Mouse (Mus musculus) hindbrain, postnatal 0 days (tissue): ENCODE measurements around the gene Rnaseh2b. TPM values are rescaled to one million over a fixed set of nuclear protein-coding genes. Genes with fewer than 3 reads are reported as not detected.
A peak's percentile ranks its signal among the peaks of the same experiment; 100 is the strongest.

ENCODE experiments used
- ATAC-seq: fragments of 200-750 bp; cut with Nextera tagmentation; 2 replicates; pipeline ENCODE4 v1.8.0; 2017; ENCODE audit warnings: mild to moderate bottlenecking, moderate TSS enrichment, moderate library complexity
- DNase-seq: peaks from one replicate; pipeline ENCODE4 v3.0.0-alpha.2; 2015; ENCODE audit warnings: low spot score
- H3K27ac ChIP-seq: fragments of 300-500 bp; sonication (generic); 2 replicates; pipeline ENCODE4 v1.5.1; 2014; ENCODE audit warnings: mild to moderate bottlenecking
- H3K27me3 ChIP-seq: fragments of 300-500 bp; sonication (generic); 2 replicates; pipeline ENCODE4 v1.6.1; 2014; ENCODE audit warnings: low read length, mixed read lengths; ENCODE audit not compliant: insufficient read depth
- H3K36me3 ChIP-seq: fragments of 300-500 bp; sonication (generic); 2 replicates; pipeline ENCODE4 v1.6.1; 2014; ENCODE audit warnings: low read length, mixed read lengths; ENCODE audit not compliant: insufficient read depth
- H3K4me1 ChIP-seq: fragments of 300-500 bp; sonication (generic); 2 replicates; pipeline ENCODE4 v1.6.1; 2014; ENCODE audit warnings: antibody characterized with exemption, low read length, mixed read lengths; ENCODE audit not compliant: insufficient read depth
- H3K4me2 ChIP-seq: fragments of 300-500 bp; sonication (generic); 2 replicates; pipeline ENCODE4 v1.6.1; 2014; ENCODE audit warnings: low read depth, mild to moderate bottlenecking, low read length, moderate library complexity, mixed read lengths
- H3K4me3 ChIP-seq: fragments of 300-500 bp; sonication (generic); 2 replicates; pipeline ENCODE4 v1.5.1; 2014; ENCODE audit warnings: low read length
- H3K9ac ChIP-seq: fragments of 300-500 bp; sonication (generic); replicated peaks from 2 replicates; pipeline ENCODE4 v1.6.1; 2014; ENCODE audit warnings: mild to moderate bottlenecking, low read length, moderate library complexity, mixed read lengths
- H3K9me3 ChIP-seq: fragments of 300-500 bp; sonication (generic); 2 replicates; pipeline ENCODE4 v1.6.1; 2016; ENCODE audit warnings: low read length, mixed read lengths
- CTCF ChIP-seq: IDR thresholded peaks from 2 replicates; pipeline ENCODE4 v1.5.1; 2016; ENCODE audit warnings: antibody characterized with exemption, control low read depth, low read depth
- WGBS: fragments of 180-500 bp; shearing (Covaris S2); extraction: QIAGEN DNeasy Blood & Tissue Kit; methylation state at CpG from one replicate; pipeline ENCODE4 v1.1.7; 2014; 5-methylcytosine and 5-hydroxymethylcytosine counted together
- polyA plus RNA-seq: library from polyadenylated mRNA; unstranded; fragments of >200 nt; fragmentation: Nextera tagmentation; extraction: Ambion mirVana; gene quantifications from 2 replicates; pipeline ENCODE4 v1.2.1, GENCODE M21; 2015
- total RNA-seq: library from RNA; depleted of rRNA; stranded (reverse); fragments of >200 nt; gene quantifications from 2 replicates; pipeline ENCODE4 v1.2.3, GENCODE M21; 2014

Rnaseh2b gene
- total and polyA plus RNA-seq, 2 experiments from 2014 or later = 22.3 to 42.5 TPM

GRCm38 (mm10) chr14:62282974-62283373 lies 9.4 kb upstream of the Rnaseh2b start:
- Histone ChIP-seq H3K4me1 (no peaks in the 10 kb centered on the region), H3K4me3 (no peak overlapping the region), H3K9ac (no peak overlapping the region), H3K9me3 (no peaks in the 10 kb centered on the region), H3K4me2 (no peak overlapping the region), H3K27ac (no peak overlapping the region), H3K36me3 (no peaks in the 10 kb centered on the region), H3K27me3 (no peaks in the 10 kb centered on the region)
- WGBS = 75% methylated on average over 2 of the region's 2 CpGs
- ATAC-seq (no peak), DNase-seq (no peak)
- TF ChIP-seq CTCF = no peak

GRCm38 (mm10) chr14:62288731-62289130 lies 3.7 kb upstream of the Rnaseh2b start:
- TF ChIP-seq CTCF = no peak
- ATAC-seq (no peak), DNase-seq (no peak)
- Histone ChIP-seq H3K4me2 (no peak overlapping the region), H3K27ac (no peak overlapping the region), H3K27me3 (no peaks in the 10 kb centered on the region), H3K9me3 (no peaks in the 10 kb centered on the region), H3K36me3 (no peaks in the 10 kb centered on the region), H3K4me1 (peaks cover 9% of the 10 kb centered on the region; the same call in 1 of the 2 replicates), H3K9ac (no peak overlapping the region), H3K4me3 (no peak overlapping the region)
- 95% methylated on average over 3 of the region's 3 CpGs for WGBS

GRCm38 (mm10) chr14:62291406-62291987 lies 892 bp upstream of the Rnaseh2b start:
- WGBS = 95% methylated on average over 1 of the region's 1 CpGs
- Histone ChIP-seq H3K4me1 (peaks cover 9% of the 10 kb centered on the region; the same call in 1 of the 2 replicates), H3K36me3 (no peaks in the 10 kb centered on the region), H3K9me3 (no peaks in the 10 kb centered on the region), H3K27ac (no peak overlapping the region), H3K9ac (no peak overlapping the region), H3K27me3 (no peaks in the 10 kb centered on the region), H3K4me3 (no peak overlapping the region), H3K4me2 (peak overlapping the region; percentile 98)
- ATAC-seq (no peak), DNase-seq (no peak)
- TF ChIP-seq CTCF = no peak

GRCm38 (mm10) chr14:62292166-62292487 lies 262 bp upstream of the Rnaseh2b start:
- DNase-seq (no peak), ATAC-seq (peak; percentile 44; the same call in 1 of the 2 replicates)
- Histone ChIP-seq H3K9me3 (no peaks in the 10 kb centered on the region), H3K27ac (0 out of 2 replicates have a peak overlapping the region, but pooled peaks have one; percentile 65), H3K4me2 (peak overlapping the region; percentile 98), H3K4me3 (peak overlapping the region; percentile 62), H3K36me3 (no peaks in the 10 kb centered on the region), H3K4me1 (peaks cover 9% of the 10 kb centered on the region; the same call in 1 of the 2 replicates), H3K27me3 (no peaks in the 10 kb centered on the region), H3K9ac (peak overlapping the region; percentile 82; the same call in 1 of the 2 replicates)
- no peak for TF ChIP-seq CTCF
- 28% methylated on average over 5 of the region's 7 CpGs for WGBS

- no peak overlapping the region for H3K4me2 ChIP-seq
- no peaks in the 10 kb centered on the region for H3K9me3 ChIP-seq
- H3K9ac ChIP-seq = no peak overlapping the region
- DNase-seq (no peak), ATAC-seq (no peak)
- TF ChIP-seq CTCF = no peak
- H3K4me1 ChIP-seq = no peaks in the 10 kb centered on the region
- H3K27me3 ChIP-seq = no peaks in the 10 kb centered on the region
- H3K4me3 ChIP-seq = no peak overlapping the region
- no peaks in the 10 kb centered on the region for H3K36me3 ChIP-seq
- H3K27ac ChIP-seq = no peak overlapping the region
- WGBS = 96% methylated on average over 1 of the region's 1 CpGs
Measured at GRCm38 (mm10) chr14:62298808-62299207, 6.4 kb downstream of the Rnaseh2b start.

- Histone ChIP-seq H3K9ac (no peak overlapping the region), H3K36me3 (no peaks in the 10 kb centered on the region), H3K9me3 (no peaks in the 10 kb centered on the region), H3K27ac (no peak overlapping the region), H3K27me3 (no peaks in the 10 kb centered on the region), H3K4me1 (no peaks in the 10 kb centered on the region), H3K4me3 (no peak overlapping the region), H3K4me2 (no peak overlapping the region)
- DNase-seq (no peak), ATAC-seq (no peak)
- TF ChIP-seq CTCF = no peak
- 63% methylated on average over 3 of the region's 3 CpGs for WGBS
Measured at GRCm38 (mm10) chr14:62300031-62300430, 7.6 kb downstream of the Rnaseh2b start.

- DNase-seq (peak; percentile 58), ATAC-seq (no peak)
- Histone ChIP-seq H3K4me1 (no peaks in the 10 kb centered on the region), H3K4me3 (no peak overlapping the region), H3K9ac (no peak overlapping the region), H3K4me2 (no peak overlapping the region), H3K9me3 (no peaks in the 10 kb centered on the region), H3K27ac (no peak overlapping the region), H3K36me3 (no peaks in the 10 kb centered on the region), H3K27me3 (no peaks in the 10 kb centered on the region)
- no peak for TF ChIP-seq CTCF
- whole genome bisulfite sequencing = 54% methylated on average over 1 of the region's 1 CpGs
Measured at GRCm38 (mm10) chr14:62307555-62307954, 15.2 kb downstream of the Rnaseh2b start.
